Mouse (Mus musculus) 3134 (cell line): Measurements from ENCODE around the gene Bahcc1.

Experiments
- DNase-seq: peaks from one replicate; pipeline ENCODE4 v3.0.0-alpha.2; 2011; ENCODE audit warnings: low spot score; ENCODE audit not compliant: insufficient read length; ENCODE audit errors: extremely low read depth

Bahcc1 gene

DNA sequence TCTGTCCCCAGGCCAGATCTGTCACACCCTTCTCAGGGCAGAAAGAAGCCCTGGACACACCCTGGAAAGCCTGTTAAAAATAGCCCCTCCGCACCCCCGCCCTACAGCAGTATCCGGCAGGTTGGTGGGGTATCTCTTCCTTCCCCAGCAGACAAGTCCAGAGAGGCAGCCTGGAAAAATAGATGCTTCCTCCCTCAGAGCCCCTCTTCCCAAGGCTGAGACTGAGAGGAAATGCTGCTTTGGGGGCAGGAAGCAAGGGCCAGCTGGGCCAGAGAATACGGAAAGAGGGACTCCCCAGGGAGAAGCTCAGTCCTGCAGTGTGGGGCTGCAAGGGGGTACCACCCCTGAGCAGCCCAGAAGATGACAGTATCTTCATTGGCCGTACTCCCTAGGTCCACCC lies 50.8 kb downstream of the Bahcc1 start:
- no peak for DNase-seq

DNA sequence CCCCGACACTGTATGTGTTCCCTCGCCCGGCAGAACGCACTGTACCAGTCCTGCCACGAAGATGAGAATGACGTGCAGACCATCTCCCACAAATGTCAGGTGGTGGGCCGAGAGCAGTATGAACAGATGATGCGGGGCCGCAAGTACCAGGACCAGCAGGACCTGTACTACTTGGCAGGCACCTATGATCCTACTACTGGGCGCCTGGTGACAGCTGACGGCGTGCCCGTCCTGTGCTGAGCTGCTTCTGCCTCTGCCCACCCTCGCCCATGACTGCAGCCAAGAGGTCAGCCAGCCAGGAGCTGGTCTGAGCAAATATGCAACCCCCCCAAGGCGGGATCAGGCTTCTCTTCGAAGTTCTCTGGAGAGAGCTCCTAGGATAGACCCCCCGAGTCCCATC lies 56.9 kb downstream of the Bahcc1 start:
- no peak for DNase-seq

DNA sequence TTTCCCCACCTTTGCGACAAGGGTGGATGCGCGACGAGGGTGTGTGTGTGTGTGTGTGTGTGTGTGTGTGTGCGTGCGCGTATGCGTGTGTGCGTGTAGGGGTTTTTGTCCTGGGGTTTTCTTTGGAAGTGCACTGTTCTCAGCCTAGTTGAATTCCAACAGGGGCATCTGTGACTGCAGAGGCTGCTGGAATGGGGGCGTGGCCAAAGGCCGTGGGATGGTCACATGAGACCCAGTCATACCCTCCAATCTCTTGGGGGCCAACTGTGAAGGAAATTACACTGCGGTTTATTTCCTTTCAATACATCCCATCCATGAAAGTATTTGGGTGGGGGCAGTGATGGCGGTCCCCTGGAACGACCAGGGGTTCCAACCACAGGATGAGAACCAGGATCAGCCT lies 57.5 kb downstream of the Bahcc1 start:
- no peak for DNase-seq

DNA sequence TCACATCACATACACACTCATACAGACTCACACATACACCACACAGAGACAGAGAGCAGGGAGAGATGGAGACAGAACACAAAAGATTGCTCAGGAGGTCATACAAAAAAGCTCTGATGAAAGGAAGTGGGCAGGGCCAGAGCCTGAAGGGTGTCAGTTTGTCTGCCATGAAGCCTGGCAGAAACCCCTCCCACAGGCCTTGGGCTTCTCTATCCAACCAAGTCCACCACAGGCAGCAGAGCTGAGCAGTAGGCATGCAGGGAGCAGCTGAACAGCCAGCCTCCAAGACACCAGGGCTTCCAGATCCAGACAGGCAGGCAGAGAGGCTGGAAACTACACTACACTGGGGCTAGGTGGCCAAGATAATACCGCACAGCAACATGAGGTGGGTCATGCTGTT lies 61.0 kb downstream of the Bahcc1 start:
- DNase-seq = no peak

GRCm38 (mm10) chr11:120296305-120297144 lies 63.8 kb downstream of the Bahcc1 start:
- no peak for DNase-seq

DNA sequence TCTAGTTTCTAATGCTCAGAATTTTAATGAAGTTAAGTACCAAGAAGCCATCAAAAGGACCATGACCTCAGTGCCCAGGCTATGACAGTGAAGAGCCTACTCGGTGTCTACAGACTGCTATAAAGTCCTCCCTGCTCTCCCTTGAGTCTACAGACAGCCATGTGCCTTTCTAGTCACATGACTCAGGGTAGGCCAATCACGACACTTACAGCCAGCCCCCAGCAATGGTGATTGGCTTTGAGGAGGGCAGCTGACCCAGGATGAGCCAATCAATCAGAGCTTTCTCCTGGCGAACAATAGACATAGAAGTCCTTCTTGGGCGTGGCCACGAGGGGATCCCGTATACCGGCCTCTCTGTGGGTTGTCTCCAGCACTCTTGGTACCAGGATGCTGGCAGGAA lies 65.0 kb downstream of the Bahcc1 start:
- DNase-seq = no peak

- DNase-seq = no peak
These were observed 65.8 kb downstream of the Bahcc1 start for GRCm38 (mm10) chr11:120298441-120299141.

DNA sequence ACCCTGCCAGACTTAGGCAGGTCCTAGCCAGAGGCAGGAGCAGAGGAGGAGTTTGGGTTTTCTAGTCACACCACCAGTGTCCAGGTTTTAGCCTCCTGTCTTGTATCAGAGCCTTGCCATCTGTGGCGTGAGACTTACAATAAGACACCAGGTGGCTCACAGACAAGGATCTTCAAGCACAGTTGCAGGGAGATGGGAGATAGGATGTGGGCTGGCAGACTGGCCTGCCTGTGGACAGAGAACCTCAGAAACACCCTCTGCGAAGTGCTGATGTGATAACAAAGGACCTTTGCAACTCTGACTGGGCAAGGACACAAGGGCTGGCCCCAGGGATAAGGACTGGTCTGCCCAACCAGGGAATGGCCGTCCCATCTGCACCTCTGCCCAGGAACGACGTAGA lies 66.7 kb downstream of the Bahcc1 start:
- no peak for DNase-seq

- no peak for DNase-seq
These were observed 70.4 kb downstream of the Bahcc1 start for GRCm38 (mm10) chr11:120303119-120303518.

DNA sequence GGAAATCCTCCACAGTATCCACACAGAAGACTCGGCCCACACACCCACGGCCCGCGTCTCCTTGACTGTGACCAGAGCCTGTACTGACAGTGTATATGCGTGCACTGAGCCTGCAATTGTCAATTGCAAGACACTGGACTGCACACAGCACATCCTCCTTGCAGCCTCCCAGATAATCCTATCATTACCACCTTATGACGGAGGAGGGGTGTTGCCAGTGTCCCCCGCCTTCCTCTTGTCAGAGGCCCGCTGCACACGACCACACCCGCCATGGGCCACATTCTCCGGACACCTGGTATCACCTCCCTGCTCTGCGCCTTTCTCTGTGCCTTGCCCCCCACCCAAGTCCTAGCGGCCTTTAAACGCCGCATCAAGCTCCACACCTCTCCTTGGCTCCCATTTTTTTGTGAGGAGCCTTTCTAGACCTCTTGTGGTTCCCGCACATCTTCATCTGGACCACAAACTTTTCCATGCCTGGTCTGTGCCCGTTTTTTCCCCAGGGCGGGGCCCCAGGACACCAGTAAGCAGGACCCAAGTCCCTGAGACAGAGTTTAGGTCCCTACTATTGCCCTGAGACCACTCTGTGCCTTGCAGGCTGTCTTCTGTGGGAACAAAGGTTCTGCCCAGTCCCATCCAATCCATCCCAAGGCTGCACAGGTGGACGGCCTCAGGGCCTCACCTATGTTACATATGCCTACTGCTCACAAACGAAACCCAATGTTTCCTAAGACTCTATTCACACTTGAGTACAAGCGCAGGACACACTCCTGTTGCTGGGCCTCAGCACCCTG lies 71.0 kb downstream of the Bahcc1 start:
- DNase-seq = no peak

DNA sequence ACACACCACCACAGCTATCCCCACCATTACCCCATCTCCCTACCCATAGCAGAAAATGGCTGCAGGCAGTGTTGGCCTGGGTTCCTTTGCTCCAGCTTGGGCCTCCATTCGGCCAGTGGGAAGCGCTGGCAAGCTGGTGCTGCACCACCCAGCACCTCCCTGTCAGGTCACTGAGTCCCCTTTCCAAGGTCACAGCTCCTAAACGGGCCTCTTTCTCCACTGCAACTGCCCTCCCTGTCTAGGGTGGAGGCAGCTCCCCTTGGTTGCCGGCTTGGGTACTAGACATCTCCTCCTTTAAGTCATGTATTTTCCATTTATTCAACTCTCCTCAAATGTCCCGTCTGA lies 71.6 kb downstream of the Bahcc1 start:
- no peak for DNase-seq

DNA sequence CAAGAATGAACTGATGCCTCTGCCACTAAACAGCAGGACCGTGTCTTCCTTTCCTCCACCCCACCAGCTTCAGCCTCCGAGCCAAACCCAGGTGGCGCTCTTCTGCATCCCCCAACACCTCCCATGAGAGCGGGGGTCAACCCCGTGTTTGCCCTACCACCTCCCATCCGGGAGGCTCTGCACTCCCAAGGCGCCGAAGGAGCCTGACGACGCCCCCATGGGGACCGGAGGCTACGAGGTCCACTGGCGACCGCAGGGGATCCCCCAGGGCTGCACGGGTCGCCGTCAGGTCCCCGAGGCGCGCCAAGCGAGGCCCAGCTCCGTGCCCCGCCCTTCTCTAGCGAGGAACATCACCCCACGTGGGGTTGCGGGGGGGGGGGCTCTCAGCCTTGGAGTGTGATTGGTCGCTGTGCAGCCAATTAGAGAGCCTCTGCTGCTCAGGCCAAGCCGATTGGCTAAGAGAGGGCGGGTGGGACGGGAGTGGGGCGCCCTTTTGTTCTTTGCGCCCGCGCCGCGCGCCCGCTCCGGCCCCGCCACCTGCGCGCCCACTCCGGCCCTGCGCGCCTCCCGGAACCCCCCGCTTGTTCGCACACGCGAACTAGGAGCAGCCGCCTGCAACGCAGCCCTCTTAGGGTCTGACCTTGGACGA lies 72.3 kb downstream of the Bahcc1 start:
- DNase-seq = peak; percentile 84

DNA sequence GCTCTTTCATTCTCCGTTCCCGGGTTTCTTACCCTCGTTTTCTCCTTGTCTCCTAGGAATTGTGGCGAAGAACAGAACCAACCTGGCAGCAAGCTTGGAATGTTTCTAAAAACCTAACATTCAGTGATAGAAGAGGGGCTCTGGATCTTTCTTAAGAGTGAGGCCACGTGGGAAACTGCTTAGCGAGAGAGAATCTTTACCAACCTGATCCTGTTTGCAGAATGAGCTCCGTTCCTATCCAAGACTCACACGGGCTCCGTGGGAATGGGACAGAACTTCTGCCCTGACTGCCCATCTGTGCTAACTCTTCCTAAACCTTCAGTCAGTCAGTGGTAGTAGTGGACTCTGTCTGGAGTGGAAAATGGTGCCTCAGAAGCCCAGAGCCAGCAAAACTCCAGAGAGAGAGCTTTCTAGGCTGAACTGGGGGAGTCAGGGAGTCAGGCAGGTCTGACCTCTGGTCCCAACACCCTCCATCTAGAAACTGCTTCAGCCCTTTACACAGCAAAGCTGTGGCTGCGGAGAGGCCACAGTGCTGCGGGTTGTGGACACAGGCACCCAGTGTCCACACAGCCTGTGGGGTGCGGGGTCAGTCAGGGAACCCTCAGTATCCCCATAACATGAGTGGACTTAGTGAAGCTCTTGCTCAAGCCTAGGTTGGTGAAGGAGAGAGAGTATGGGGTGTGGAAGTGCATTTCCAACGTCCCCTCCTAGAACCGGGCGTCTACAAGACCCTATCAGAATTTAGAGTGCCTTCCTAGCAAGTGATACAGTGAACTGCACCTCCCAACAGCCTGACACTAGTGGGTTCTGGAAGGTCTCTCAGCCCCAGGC lies 73.0 kb downstream of the Bahcc1 start:
- DNase-seq = no peak

- no peak for DNase-seq
These were observed 73.8 kb downstream of the Bahcc1 start for GRCm38 (mm10) chr11:120306366-120307131.

- no peak for DNase-seq
These were observed 74.3 kb downstream of the Bahcc1 start for GRCm38 (mm10) chr11:120307132-120307413.

- DNase-seq = peak; percentile 69
These were observed 75.1 kb downstream of the Bahcc1 start for GRCm38 (mm10) chr11:120307566-120308430.

GRCm38 (mm10) chr11:120308441-120309320 lies 75.9 kb downstream of the Bahcc1 start:
- no peak for DNase-seq
